Mouse (Mus musculus) bone marrow, adult 2 months (tissue): ENCODE measurements around the gene Celf5. TPM values are rescaled to one million over a fixed set of nuclear protein-coding genes. Genes with fewer than 3 reads are reported as not detected.

Experiments used
- H3K27ac ChIP-seq: fragments of 200-500 bp; 2 replicates; pipeline ENCODE4 v1.5.1; 2012; ENCODE audit warnings: low read depth, mild to moderate bottlenecking, control low read depth, inconsistent platforms, low read length; ENCODE audit not compliant: control insufficient read depth, poor library complexity, insufficient read depth
- H3K4me1 ChIP-seq: fragments of 200-500 bp; 2 replicates; pipeline ENCODE4 v1.6.1; 2011; ENCODE audit warnings: low read length; ENCODE audit not compliant: control insufficient read depth, insufficient read depth
- H3K4me3 ChIP-seq: fragments of 200-500 bp; replicated peaks from 2 replicates; pipeline ENCODE3; 2011; ENCODE audit warnings: mild to moderate bottlenecking, low read depth, low read length, control low read depth; ENCODE audit not compliant: control insufficient read depth
- CTCF ChIP-seq: fragments of 200-500 bp; IDR thresholded peaks from 2 replicates; pipeline ENCODE4 v1.5.1; 2011; ENCODE audit warnings: low read length, control low read depth; ENCODE audit not compliant: control insufficient read depth, insufficient read depth
- POLR2A ChIP-seq: fragments of 200-500 bp; IDR thresholded peaks from 2 replicates; pipeline ENCODE4 v1.6.1; 2011; ENCODE audit warnings: low read depth, mild to moderate bottlenecking, control low read depth, low read length, borderline replicate concordance; ENCODE audit not compliant: control insufficient read depth
- WGBS: fragments of 180-500 bp; shearing (Covaris S2); methylation state at CpG from one replicate; pipeline ENCODE4 v1.1.7; 2018; 5-methylcytosine and 5-hydroxymethylcytosine counted together
- polyA plus RNA-seq: library from polyadenylated mRNA; stranded (reverse); fragments of >200 nt; gene quantifications from 2 replicates; pipeline ENCODE4 v1.2.4, GENCODE M21; 2011; ENCODE audit warnings: low replicate concordance; ENCODE audit not compliant: missing spikeins, insufficient read depth, insufficient read length

The Celf5 gene
- polyA plus RNA-seq, 1 experiment, result 0.72 TPM

- H3K4me1 ChIP-seq, result peaks cover 9% of the 10 kb centered on the region
- TF ChIP-seq CTCF, result no peak
- TF ChIP-seq POLR2A, result no peak
- no peak overlapping the region for H3K4me3 ChIP-seq
- 0 out of 2 replicates have a peak overlapping the region, but pooled peaks have one; percentile 72 for H3K27ac ChIP-seq
- 71% methylated on average over 17 of the region's 17 CpGs for WGBS
These were observed 66.8 kb downstream of the Celf5 start for GRCm38 (mm10) chr10:81415549-81416310.

GRCm38 (mm10) chr10:81415146-81415545 lies 67.4 kb downstream of the Celf5 start:
- no peak for TF ChIP-seq POLR2A
- no peak for TF ChIP-seq CTCF
- Histone ChIP-seq H3K4me1 (peaks cover 13% of the 10 kb centered on the region), H3K27ac (peak overlapping the region; percentile 72), H3K4me3 (no peak overlapping the region)
- WGBS, result 67% methylated on average over 5 of the region's 5 CpGs

GRCm38 (mm10) chr10:81414682-81415081 lies 67.8 kb downstream of the Celf5 start:
- Histone ChIP-seq H3K27ac (peak overlapping the region; percentile 72), H3K4me1 (peaks cover 15% of the 10 kb centered on the region), H3K4me3 (no peak overlapping the region)
- TF ChIP-seq POLR2A, result no peak
- TF ChIP-seq CTCF, result no peak

GRCm38 (mm10) chr10:81413310-81414261 lies 68.9 kb downstream of the Celf5 start:
- peak overlapping the region; percentile 51 for H3K4me3 ChIP-seq
- TF ChIP-seq POLR2A (peak; percentile 74; the same call in 1 of the 2 replicates), CTCF (no peak)
- peak overlapping the region; percentile 72 for H3K27ac ChIP-seq
- peaks cover 15% of the 10 kb centered on the region for H3K4me1 ChIP-seq
- WGBS, result 15% methylated on average over 26 of the region's 26 CpGs

GRCm38 (mm10) chr10:81412586-81413309 lies 69.8 kb downstream of the Celf5 start:
- TF ChIP-seq CTCF, result no peak
- TF ChIP-seq POLR2A, result no peak
- peaks cover 22% of the 10 kb centered on the region for H3K4me1 ChIP-seq
- WGBS, result 58% methylated on average over 16 of the region's 16 CpGs
- H3K4me3 ChIP-seq, result no peak overlapping the region
- peak overlapping the region; percentile 72 for H3K27ac ChIP-seq

- 60% methylated on average over 18 of the region's 18 CpGs for WGBS
- H3K4me3 ChIP-seq, result no peak overlapping the region
- no peak for TF ChIP-seq CTCF
- TF ChIP-seq POLR2A, result peak; percentile 17; the same call in 1 of the 2 replicates
- H3K4me1 ChIP-seq, result peaks cover 22% of the 10 kb centered on the region
- peak overlapping the region; percentile 72 for H3K27ac ChIP-seq
These were observed 70.8 kb downstream of the Celf5 start for GRCm38 (mm10) chr10:81411471-81412400.

- Histone ChIP-seq H3K27ac (peak overlapping the region; percentile 72), H3K4me3 (no peak overlapping the region), H3K4me1 (peaks cover 22% of the 10 kb centered on the region)
- no peak for TF ChIP-seq CTCF
- TF ChIP-seq POLR2A, result no peak
- WGBS, result 69% methylated on average over 9 of the region's 9 CpGs
These were observed 71.5 kb downstream of the Celf5 start for GRCm38 (mm10) chr10:81410981-81411380.
